Mouse (Mus musculus): ENCODE results near the gene Fhdc1.

The Fhdc1 gene

GRCm38 (mm10) chr3:84480006-84480897 is at the start of gene Fhdc1:
Gene Fhdc1 (minus strand): TSS chr3:84480429.
- DNase-seq (ENCODE audit: low read depth, low spot score): no peak

GRCm38 (mm10) chr3:84529021-84529420 is 48.8 kb upstream of the Fhdc1 start:
- DNase-seq (ENCODE audit: low read depth, low spot score): no peak

- no peak for DNase-seq (ENCODE audit: low read depth, low spot score)
Measured at GRCm38 (mm10) chr3:84524952-84525351, 44.7 kb upstream of the Fhdc1 start.

GRCm38 (mm10) chr3:84516163-84516562 is 35.9 kb upstream of the Fhdc1 start:
- no peak for DNase-seq (ENCODE audit: low read depth, low spot score)

GRCm38 (mm10) chr3:84512774-84513515 is 32.7 kb upstream of the Fhdc1 start:
- no peak for DNase-seq (ENCODE audit: low read depth, low spot score)

- DNase-seq (ENCODE audit: low read depth, low spot score): no peak
Measured at GRCm38 (mm10) chr3:84505193-84505592, 25.0 kb upstream of the Fhdc1 start.

GRCm38 (mm10) chr3:84504291-84504690 is 24.1 kb upstream of the Fhdc1 start:
- no peak for DNase-seq (ENCODE audit: low read depth, low spot score)

- no peak for DNase-seq (ENCODE audit: low read depth, low spot score)
Measured at GRCm38 (mm10) chr3:84502101-84502500, 21.9 kb upstream of the Fhdc1 start.

GRCm38 (mm10) chr3:84500491-84500890 is 20.3 kb upstream of the Fhdc1 start:
- DNase-seq (ENCODE audit: low read depth, low spot score): no peak

- no peak for DNase-seq (ENCODE audit: low read depth, low spot score)
Measured at GRCm38 (mm10) chr3:84497718-84498117, 17.5 kb upstream of the Fhdc1 start.

- no peak for DNase-seq (ENCODE audit: low read depth, low spot score)
Measured at GRCm38 (mm10) chr3:84492657-84493056, 12.4 kb upstream of the Fhdc1 start.

GRCm38 (mm10) chr3:84492148-84492547 is 11.9 kb upstream of the Fhdc1 start:
- DNase-seq (ENCODE audit: low read depth, low spot score): no peak

GRCm38 (mm10) chr3:84488716-84489115 is 8.5 kb upstream of the Fhdc1 start:
- DNase-seq (ENCODE audit: low read depth, low spot score): no peak

- DNase-seq (ENCODE audit: low read depth, low spot score): no peak
Measured at GRCm38 (mm10) chr3:84484891-84485290, 4.7 kb upstream of the Fhdc1 start.

- no peak for DNase-seq (ENCODE audit: low read depth, low spot score)
Measured at GRCm38 (mm10) chr3:84484333-84484732, 4.1 kb upstream of the Fhdc1 start.

GRCm38 (mm10) chr3:84482121-84482520 is 1.9 kb upstream of the Fhdc1 start:
- no peak for DNase-seq (ENCODE audit: low read depth, low spot score)

- no peak for DNase-seq (ENCODE audit: low read depth, low spot score)
Measured at GRCm38 (mm10) chr3:84481104-84481503, 875 bp upstream of the Fhdc1 start.

- no peak for DNase-seq (ENCODE audit: low read depth, low spot score)
Measured at GRCm38 (mm10) chr3:84479293-84480005, 780 bp downstream of the Fhdc1 start.

- no peak for DNase-seq (ENCODE audit: low read depth, low spot score)
Measured at GRCm38 (mm10) chr3:84478896-84479292, 1.3 kb downstream of the Fhdc1 start.

GRCm38 (mm10) chr3:84478195-84478594 is 2.0 kb downstream of the Fhdc1 start:
- no peak for DNase-seq (ENCODE audit: low read depth, low spot score)

- no peak for DNase-seq (ENCODE audit: low read depth, low spot score)
Measured at GRCm38 (mm10) chr3:84477498-84477897, 2.7 kb downstream of the Fhdc1 start.

Data from embryo, embryonic 11.5 days (tissue).